Mouse (Mus musculus) left cerebral cortex, adult 6 months (tissue): ENCODE data around the gene Lsr. TPM values are rescaled to one million over a fixed set of nuclear protein-coding genes. Genes with fewer than 3 reads are reported as not detected.

ENCODE experiments used
- long read RNA-seq, 2 experiments: library from polyadenylated mRNA; unstranded; transcript quantifications; one replicate each; pipeline ENCODE4 v2.0.0; 2019 to 2020
- polyA plus RNA-seq: library from polyadenylated mRNA; unstranded; fragments of <200 nt; fragmentation: Nextera tagmentation; gene quantifications from 2 replicates; pipeline ENCODE4 v1.2.3, GENCODE M21; 2021

Gene Lsr
- polyA plus RNA-seq: 4.7 and 6.0 TPM in 2 replicates
- long read RNA-seq, experiment 1, transcript Lsr-201 (10 exons, 2,167 nt): major isoform, 12 of 23 reads
- long read RNA-seq, experiment 1, transcript Lsr-203 (9 exons, 2,071 nt): minor isoform, 5 of 23 reads
- long read RNA-seq, experiment 1, partial matches to known transcripts: 0 of 23 reads
- long read RNA-seq, experiment 1, other reads (novel, unspliced or antisense): 5 of 23 reads
- long read RNA-seq, experiment 2, partial matches to known transcripts: 2 of 11 reads
- long read RNA-seq, experiment 2, other reads (novel, unspliced or antisense): 1 of 11 reads

DNA sequence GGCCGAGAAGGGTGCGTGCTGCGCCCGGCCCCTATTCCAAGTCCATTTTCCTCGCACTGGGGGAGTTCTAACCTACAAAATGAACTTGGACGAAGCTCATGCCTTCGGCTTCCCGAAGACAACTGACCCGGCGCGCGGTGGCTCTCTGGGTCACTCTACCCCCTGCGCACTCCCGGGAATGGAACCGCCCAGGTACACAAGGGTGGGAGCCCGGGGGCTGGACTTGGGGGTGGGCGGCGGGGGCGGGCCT, at the start of gene Lsr:
TSS of gene Lsr (minus strand) at position 214 of the 250 bp plus-strand sequence.

DNA sequence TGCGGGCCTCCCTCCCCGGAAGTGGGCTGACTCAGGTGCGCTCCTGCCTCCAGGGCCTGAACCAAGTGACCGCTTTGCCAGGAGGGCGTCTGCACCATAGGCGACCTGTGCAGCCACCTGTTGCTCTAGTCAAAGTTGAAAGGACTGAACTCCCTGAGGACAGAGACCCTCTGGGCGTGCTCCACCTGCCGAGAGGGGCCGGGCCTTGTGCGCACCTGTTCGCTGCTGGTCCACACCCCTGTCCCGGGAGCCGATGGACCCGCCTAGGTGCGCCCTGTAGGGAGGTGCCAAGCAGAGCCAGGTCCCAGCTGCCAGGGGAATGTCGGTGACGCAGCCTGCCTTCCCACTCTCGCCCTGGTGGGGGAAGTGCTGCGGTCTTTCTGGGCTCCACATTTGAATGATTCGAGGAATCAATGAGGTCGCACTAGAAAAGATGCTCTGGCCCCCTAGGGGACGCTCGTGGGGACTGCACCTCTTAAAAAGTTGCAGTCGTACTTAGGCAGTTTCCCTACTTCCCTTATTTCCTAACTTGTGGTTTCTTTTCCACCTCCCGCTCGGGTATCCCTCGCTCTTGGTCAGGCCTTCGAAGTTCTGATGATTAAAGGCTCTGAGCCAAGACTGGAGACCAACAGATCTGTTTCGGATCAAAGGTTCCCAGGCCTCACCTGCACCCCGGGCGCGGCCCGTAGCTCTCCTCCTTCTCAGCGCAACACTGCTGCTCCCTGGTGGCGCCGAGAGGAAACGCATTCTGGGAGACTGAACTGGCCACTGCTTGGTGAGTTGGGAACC, 431 bp upstream of the Lsr start, which contains the start of gene Fam187b:
TSS of gene Fam187b (plus strand) at position 290 of the 789 bp plus-strand sequence.

DNA sequence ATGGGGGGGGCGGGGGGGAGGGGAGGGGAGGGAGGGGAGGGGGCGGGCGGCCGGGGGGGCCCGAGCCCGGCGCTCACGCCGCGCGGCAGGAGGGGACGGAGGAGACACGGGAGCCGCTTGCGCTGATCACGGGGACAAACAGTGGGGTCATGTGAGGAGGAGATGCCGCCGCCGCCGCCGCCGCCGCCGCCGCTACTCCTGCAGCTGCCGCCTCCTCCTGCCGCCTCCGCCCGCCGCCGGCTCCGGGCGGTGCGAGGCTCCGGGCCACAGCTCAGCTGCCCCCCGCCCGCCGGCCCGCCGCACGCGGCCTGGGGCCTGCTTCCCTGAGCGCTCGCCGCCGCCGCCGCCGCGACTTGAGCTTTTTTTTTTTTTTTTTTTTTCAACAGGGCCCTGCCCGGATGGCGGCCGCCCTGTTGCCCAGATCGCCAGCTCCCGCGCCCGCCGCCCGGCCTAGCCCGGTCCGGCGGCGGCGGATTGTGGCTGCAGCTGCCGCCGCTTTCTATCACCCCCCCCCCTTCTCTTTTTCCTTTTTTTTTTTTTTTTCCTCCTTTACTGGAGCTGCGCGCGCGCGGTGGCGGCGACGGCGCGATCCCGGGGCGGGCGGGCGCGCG, 16.4 kb downstream of the Lsr start, which contains the start of gene Usf2:
TSS of gene Usf2 (minus strand) at position 48 of the 611 bp plus-strand sequence.

DNA sequence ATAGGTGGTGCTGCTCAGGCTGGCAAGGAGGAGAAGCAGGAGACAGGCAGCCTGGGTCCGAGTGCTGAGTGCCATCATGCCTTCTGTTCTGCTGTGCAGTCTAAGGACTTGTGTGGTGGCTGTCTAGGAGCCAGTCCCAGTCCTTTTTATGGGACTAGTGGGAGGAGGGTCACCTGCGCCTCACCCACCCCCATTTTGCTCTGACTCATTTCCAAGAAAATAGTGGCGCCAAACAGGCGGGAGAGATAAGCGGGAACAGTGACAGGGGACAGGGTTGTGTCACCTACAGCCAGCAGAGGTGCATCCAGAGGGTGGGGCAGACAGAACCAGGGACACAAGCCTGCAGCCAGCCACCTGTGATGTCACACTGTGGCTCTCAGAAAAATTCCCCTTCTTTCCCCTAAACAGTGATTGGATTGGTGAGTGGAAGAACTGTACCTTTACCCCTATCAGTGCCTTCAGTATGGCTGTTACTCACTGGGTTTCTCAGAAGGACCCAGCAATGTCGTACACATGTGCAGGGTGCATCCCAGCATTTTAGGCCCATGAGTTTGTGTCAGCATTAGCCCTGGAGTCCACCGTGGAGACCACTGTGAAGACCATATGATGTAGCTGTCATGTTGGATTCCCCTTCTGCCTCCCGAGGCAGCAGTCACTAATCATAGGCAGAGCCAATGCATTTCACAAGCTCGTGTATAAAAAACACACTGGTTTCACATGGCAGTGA, 29.2 kb downstream of the Lsr start, which contains the start of gene Hamp:
TSS of gene Hamp (minus strand) at position 124 of the 727 bp plus-strand sequence.

DNA sequence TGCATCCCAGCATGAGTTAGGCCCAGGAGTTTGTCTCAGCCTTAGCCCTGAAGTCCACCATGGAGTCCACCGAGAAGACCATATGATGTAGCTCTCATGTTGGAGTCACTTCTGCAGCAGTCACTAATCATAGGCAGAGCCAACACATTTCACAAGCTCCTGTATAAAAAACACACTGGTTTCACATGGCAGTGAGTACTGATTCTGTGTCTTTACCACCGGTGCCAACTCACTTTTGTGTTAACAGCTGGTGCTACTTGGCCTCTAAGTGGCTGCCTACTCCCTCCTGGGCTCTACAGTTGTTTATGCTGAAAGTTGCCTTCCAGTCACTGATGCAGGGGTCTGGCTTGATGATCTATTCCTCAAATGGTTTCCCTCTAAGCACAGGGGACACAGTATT, 48.7 kb downstream of the Lsr start, which contains the start of gene Hamp2:
TSS of gene Hamp2 (minus strand) at position 101 of the 400 bp plus-strand sequence.

DNA sequence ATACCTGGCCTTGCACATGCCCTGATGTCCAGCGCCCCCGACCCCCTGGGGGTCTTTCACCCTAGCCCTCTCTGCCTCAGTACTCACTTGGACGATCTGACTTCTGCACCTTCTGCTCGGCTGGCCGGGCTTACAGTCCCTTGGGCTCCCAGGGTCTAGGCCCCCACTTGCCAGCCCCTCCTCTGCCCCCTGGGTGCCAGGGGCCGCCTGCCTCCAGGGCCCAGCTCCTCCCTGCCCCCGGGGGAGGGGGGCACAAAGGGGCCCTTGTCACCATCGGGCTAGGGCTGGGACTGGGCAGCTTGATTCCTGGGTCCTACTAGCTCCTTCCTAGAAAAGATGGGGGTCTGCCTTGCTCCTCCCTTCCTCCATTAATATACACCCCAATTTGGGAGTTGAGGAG, 58.5 kb downstream of the Lsr start, which contains the start of gene Mag:
TSS of gene Mag (minus strand) at position 142 of the 400 bp plus-strand sequence.

Other genes with a start within 250 kb of the Lsr start
- 172 and 228 TPM in 2 replicates for gene Tmem147, start 243.9 kb downstream of the Lsr start, polyA plus RNA-seq
- not detected in 2 replicates for gene Gapdhs, start 229.8 kb downstream of the Lsr start, polyA plus RNA-seq
- 7.3 and 9.5 TPM in 2 replicates for gene Sbsn, start 222.0 kb downstream of the Lsr start, polyA plus RNA-seq
- gene Dmkn, start 209.7 kb downstream of the Lsr start, polyA plus RNA-seq: 11.7 and 12.6 TPM in 2 replicates
- not detected in 2 replicates for gene Krtdap, start 185.6 kb downstream of the Lsr start, polyA plus RNA-seq
- gene Ffar2, start 149.7 kb downstream of the Lsr start, polyA plus RNA-seq: not detected in 2 replicates
- 0.06 and 0.16 TPM in 2 replicates for gene Ffar3, start 117.3 kb downstream of the Lsr start, polyA plus RNA-seq
- not detected in 2 replicates for gene Ffar1, start 111.9 kb downstream of the Lsr start, polyA plus RNA-seq
- gene Cd22, start 93.1 kb downstream of the Lsr start, polyA plus RNA-seq: 0.15 and 0.19 TPM in 2 replicates
- gene Mag, start 58.6 kb downstream of the Lsr start, polyA plus RNA-seq: 79.4 and 86.1 TPM in 2 replicates
- gene Hamp2, start 48.8 kb downstream of the Lsr start, polyA plus RNA-seq: not detected in 2 replicates
- not detected in 2 replicates for gene Hamp, start 29.4 kb downstream of the Lsr start, polyA plus RNA-seq
- 19.0 and 19.3 TPM in 2 replicates for gene Usf2, start 16.7 kb downstream of the Lsr start, polyA plus RNA-seq
- gene Fam187b, start 326 bp upstream of the Lsr start, polyA plus RNA-seq: 0.31 TPM in 1 of 2 replicates, not detected in the other
- gene Fxyd5, start 69.0 kb upstream of the Lsr start, polyA plus RNA-seq: 10.8 and 30.6 TPM in 2 replicates
- 278 and 391 TPM in 2 replicates for gene Fxyd7, start 78.0 kb upstream of the Lsr start, polyA plus RNA-seq
- gene Fxyd1, start 83.7 kb upstream of the Lsr start, polyA plus RNA-seq: 298 and 678 TPM in 2 replicates
- gene Lgi4, start 85.9 kb upstream of the Lsr start, polyA plus RNA-seq: 7.3 and 9.7 TPM in 2 replicates
- 1.2 and 2.3 TPM in 2 replicates for gene Fxyd3, start 103.2 kb upstream of the Lsr start, polyA plus RNA-seq
- gene Hpn, start 141.8 kb upstream of the Lsr start, polyA plus RNA-seq: 0.28 and 0.45 TPM in 2 replicates
- 83.1 and 557 TPM in 2 replicates for gene Scn1b, start 153.5 kb upstream of the Lsr start, polyA plus RNA-seq
- gene Gramd1a, start 182.4 kb upstream of the Lsr start, polyA plus RNA-seq: 38.7 and 55.6 TPM in 2 replicates